Mouse (Mus musculus) cortical plate, adult 2 months (tissue): Measurements from ENCODE around the gene Pak6. TPM values are rescaled to one million over a fixed set of nuclear protein-coding genes. Genes with fewer than 3 reads are reported as not detected.

Experiments used
- H3K27ac ChIP-seq: fragments of 200-500 bp; 2 replicates; pipeline ENCODE4 v1.5.1; 2012; ENCODE audit warnings: low read length, control low read depth, inconsistent platforms; ENCODE audit not compliant: insufficient read depth
- H3K4me1 ChIP-seq: fragments of 200-500 bp; 2 replicates; pipeline ENCODE4 v1.6.1; 2011; ENCODE audit warnings: low read length; ENCODE audit not compliant: control insufficient read depth, insufficient read depth
- H3K4me3 ChIP-seq: fragments of 200-500 bp; 2 replicates; pipeline ENCODE4 v1.5.1; 2011; ENCODE audit warnings: mild to moderate bottlenecking, low read length, control low read depth; ENCODE audit not compliant: insufficient read depth
- CTCF ChIP-seq: fragments of 200-500 bp; IDR thresholded peaks from 2 replicates; pipeline ENCODE4 v1.5.1; 2011; ENCODE audit warnings: mild to moderate bottlenecking, control low read depth, low read length; ENCODE audit not compliant: insufficient read depth; ENCODE audit errors: extremely low read depth
- POLR2A ChIP-seq: fragments of 200-500 bp; IDR thresholded peaks from 2 replicates; pipeline ENCODE4 v1.6.1; 2011; ENCODE audit warnings: mild to moderate bottlenecking, low read length, control low read depth; ENCODE audit not compliant: insufficient read depth; ENCODE audit errors: extremely low read depth
- polyA plus RNA-seq: library from polyadenylated mRNA; depleted of rRNA; stranded (reverse); fragments of >200 nt; gene quantifications from 2 replicates; pipeline ENCODE4 v1.2.3, GENCODE M21; 2012

The Pak6 gene
- polyA plus RNA-seq, 1 experiment = 58.0 TPM

DNA sequence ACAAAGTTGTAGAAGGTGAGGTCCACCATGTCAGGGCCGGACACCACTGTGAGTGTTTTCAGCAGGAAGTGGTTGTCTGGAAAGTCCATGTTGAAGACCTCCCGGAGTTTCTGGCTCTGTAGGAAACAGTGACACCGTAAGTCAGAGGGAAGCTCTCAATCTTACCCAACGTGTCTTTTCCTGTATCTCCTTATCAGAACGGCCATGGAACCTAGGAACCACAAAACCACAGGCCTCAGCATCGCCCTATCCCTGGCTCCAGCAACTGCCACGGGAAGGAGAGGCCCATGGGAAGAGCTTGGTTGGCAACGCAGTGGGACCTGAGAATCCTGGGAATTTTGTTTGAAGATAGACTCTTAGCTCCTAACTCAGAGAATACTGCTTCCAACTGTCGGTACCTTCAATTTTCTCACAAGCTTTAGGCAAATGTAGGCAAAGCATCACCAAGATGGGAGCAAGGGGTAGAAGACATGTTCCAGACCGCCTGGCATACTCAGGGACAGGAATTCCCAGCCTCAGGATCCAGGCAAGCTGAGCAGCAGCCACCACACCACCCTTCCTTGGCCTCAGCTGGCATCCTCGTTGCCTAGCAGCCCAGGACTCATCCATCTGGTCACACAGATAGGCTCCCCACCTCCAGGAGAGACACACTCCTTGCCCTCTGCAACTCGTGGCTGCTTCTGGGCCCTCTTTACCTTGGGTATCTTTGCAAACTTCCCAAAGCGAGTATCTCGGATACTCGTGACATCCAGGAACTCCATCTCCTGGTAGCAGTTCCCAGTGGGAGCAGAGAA is 60.8 kb downstream of the Pak6 start:
- Histone ChIP-seq H3K4me3 (no peak overlapping the region), H3K4me1 (no peaks in the 10 kb centered on the region), H3K27ac (no peak overlapping the region)
- no peak for TF ChIP-seq POLR2A
- no peak for TF ChIP-seq CTCF

DNA sequence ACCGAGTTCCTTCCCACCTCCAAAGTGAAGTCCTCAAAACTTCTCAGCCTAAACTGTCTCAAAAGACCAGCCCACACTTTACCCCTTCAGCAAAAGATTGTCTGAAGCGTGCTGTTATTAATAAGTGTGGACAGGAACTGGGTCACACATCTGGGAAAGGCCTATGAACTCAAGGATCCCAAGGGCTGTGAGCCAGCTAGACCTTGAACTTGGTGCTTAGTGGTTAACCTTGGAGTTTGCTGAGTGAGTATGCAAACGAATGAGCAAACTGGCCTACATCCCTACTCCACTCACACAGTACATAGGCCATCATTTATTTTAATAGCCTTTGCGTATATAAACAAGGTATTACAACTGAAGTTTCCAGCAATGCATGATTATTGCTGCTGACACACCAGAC is 62.4 kb downstream of the Pak6 start:
- Histone ChIP-seq H3K27ac (no peak overlapping the region), H3K4me1 (no peaks in the 10 kb centered on the region), H3K4me3 (no peak overlapping the region)
- TF ChIP-seq CTCF (no peak), POLR2A (no peak)

- no peaks in the 10 kb centered on the region for H3K4me1 ChIP-seq
- no peak overlapping the region for H3K27ac ChIP-seq
- TF ChIP-seq POLR2A (no peak), CTCF (no peak)
- H3K4me3 ChIP-seq = no peak overlapping the region
Observed at GRCm38 (mm10) chr2:118726873-118727272, 63.8 kb downstream of the Pak6 start.

DNA sequence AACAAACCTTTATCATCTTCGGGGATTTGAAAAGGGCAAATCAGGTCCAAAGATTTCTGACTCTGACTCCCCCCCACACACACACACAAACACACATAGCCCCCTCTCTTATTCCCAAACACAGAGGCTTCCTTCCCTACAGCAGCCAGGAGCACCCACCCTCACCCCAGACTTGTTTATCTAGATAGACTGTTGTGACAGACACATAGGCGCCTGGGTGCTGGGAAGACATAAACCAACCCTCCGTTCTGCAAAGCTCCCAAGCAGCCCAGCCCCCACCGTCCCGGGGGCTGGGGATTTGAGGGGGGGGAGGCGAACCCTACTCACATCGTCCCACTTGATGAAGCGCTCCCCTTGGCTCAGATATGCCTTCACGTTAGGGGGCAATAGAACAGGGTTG is 64.8 kb downstream of the Pak6 start:
- H3K4me1 ChIP-seq = no peaks in the 10 kb centered on the region
- no peak overlapping the region for H3K4me3 ChIP-seq
- H3K27ac ChIP-seq = no peak overlapping the region
- TF ChIP-seq POLR2A = no peak
- TF ChIP-seq CTCF = no peak

DNA sequence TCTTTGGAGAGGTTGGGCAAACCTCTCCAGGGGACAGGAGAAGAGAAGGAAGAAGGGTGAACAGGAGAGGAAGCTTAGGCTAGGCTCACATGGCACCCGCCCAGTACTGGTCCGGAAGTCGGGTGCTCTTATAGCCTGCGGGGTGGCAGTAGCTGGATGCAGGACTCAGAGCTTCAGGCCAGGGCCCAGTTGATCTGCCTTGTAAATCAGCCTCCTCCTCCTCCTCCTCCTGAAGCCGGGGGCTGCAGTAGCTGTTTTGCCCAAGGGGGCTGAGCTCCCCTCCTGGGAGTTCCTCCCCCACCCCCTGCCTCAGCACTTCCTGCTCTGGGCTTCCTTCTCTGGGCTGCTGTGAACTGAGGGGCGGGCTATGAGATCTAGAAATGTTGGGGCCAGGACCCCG is 65.2 kb downstream of the Pak6 start, which contains the start of gene Plcb2:
TSS of gene Plcb2 (minus strand) at position 102 of the 400 bp plus-strand sequence.
- no peak within 1 kb of the TSS for H3K27ac ChIP-seq
- no peak within 1 kb of the TSS for H3K4me3 ChIP-seq
- H3K4me1 ChIP-seq = no peaks in the 10 kb centered on the region
- TF ChIP-seq POLR2A (no peak), CTCF (no peak)

DNA sequence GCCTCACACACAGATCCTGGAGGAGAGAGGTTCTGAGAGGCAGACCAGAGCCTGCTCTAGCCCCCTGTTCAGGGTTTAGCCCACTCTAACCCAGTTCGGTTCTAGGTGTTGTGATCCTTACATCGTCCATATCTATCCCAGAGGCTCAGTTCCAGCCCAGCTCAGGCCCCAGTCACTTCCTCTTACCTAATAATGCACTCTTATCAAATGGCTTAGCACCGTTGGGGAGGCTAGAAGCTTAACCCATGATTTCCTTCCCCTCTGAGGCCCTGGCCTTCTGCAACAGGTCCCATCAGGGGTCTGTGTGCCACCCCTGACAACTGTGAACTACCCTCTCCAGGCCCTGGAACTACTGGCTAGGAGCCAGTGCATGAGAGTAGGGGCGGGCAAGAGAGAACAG is 66.1 kb downstream of the Pak6 start:
- H3K4me1 ChIP-seq = no peaks in the 10 kb centered on the region; the same call in 1 of the 2 replicates
- no peak for TF ChIP-seq CTCF
- no peak for TF ChIP-seq POLR2A
- no peak overlapping the region for H3K4me3 ChIP-seq
- no peak overlapping the region for H3K27ac ChIP-seq

GRCm38 (mm10) chr2:118729816-118730621 is 66.9 kb downstream of the Pak6 start:
- Histone ChIP-seq H3K4me1 (no peaks in the 10 kb centered on the region; the same call in 1 of the 2 replicates), H3K27ac (no peak overlapping the region), H3K4me3 (no peak overlapping the region)
- TF ChIP-seq POLR2A (no peak), CTCF (no peak)

DNA sequence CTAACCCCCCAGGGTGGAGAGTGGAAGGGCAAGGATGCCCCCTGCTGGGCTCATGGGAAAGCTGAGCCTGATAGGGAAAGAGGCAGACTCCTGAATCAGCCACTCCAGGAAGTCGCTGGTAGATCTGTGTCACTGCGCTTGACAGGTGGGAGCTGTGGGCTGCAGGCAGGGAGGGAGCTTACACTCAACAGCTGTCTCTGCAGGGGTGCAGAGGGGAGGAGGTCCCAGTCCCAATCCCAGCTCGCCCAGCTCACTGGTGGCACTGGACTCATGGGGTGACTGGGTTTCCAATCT is 67.5 kb downstream of the Pak6 start:
- Histone ChIP-seq H3K4me3 (no peak overlapping the region), H3K27ac (no peak overlapping the region), H3K4me1 (no peaks in the 10 kb centered on the region; the same call in 1 of the 2 replicates)
- TF ChIP-seq CTCF = peak; percentile 74
- TF ChIP-seq POLR2A = no peak

- H3K27ac ChIP-seq = no peak overlapping the region
- no peak overlapping the region for H3K4me3 ChIP-seq
- H3K4me1 ChIP-seq = no peaks in the 10 kb centered on the region; the same call in 1 of the 2 replicates
- TF ChIP-seq CTCF = no peak
- TF ChIP-seq POLR2A = no peak
Observed at GRCm38 (mm10) chr2:118731981-118732380, 68.9 kb downstream of the Pak6 start.

DNA sequence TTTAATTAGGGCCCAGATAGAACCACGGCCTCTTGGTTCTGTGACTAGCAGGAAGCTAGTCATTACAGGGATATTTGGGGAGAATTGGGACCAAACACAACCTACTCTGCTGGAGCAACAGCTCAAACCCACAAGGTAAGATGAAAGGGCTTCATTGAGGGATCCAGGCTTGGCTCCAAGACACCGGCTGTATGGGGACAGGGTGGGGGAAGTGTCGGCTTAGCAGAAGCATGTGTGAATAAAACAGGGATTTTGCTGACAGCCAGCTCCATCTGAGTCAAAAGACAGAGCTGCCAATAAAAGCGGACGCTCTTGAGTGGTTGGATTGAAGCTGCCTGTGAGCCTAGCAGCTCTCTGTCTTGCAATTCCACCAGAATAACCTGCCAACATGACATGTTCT is 70.2 kb downstream of the Pak6 start:
- no peak for TF ChIP-seq POLR2A
- no peak for TF ChIP-seq CTCF
- H3K4me3 ChIP-seq = no peak overlapping the region
- no peaks in the 10 kb centered on the region; the same call in 1 of the 2 replicates for H3K4me1 ChIP-seq
- no peak overlapping the region for H3K27ac ChIP-seq
